Mouse (Mus musculus) heart, embryonic 13.5 days (tissue): Measurements from ENCODE around the gene P2rx3. TPM values are rescaled to one million over a fixed set of nuclear protein-coding genes. Genes with fewer than 3 reads are reported as not detected.

Experiments
- ATAC-seq: fragments of 200-750 bp; cut with Nextera tagmentation; 2 replicates; pipeline ENCODE4 v1.8.0; 2017; ENCODE audit warnings: moderate TSS enrichment; ENCODE audit not compliant: insufficient number of reproducible peaks, low FRiP score, low TSS enrichment; ENCODE audit errors: extremely low read depth
- H3K27ac ChIP-seq: fragments of 300-500 bp; sonication (generic); replicated peaks from 2 replicates; pipeline ENCODE4 v1.5.1; 2015; ENCODE audit warnings: moderate library complexity, mild to moderate bottlenecking, inconsistent platforms
- H3K27me3 ChIP-seq: fragments of 300-500 bp; sonication (generic); replicated peaks from 2 replicates; pipeline ENCODE4 v1.6.1; 2015; ENCODE audit warnings: mild to moderate bottlenecking, inconsistent platforms
- H3K36me3 ChIP-seq: fragments of 300-500 bp; sonication (generic); 2 replicates; pipeline ENCODE4 v1.6.1; 2015; ENCODE audit warnings: mild to moderate bottlenecking, inconsistent platforms
- H3K4me1 ChIP-seq: fragments of 300-500 bp; sonication (generic); 2 replicates; pipeline ENCODE4 v1.6.1; 2015; ENCODE audit warnings: inconsistent platforms
- H3K4me2 ChIP-seq: fragments of 300-500 bp; sonication (generic); 2 replicates; pipeline ENCODE4 v1.6.1; 2015; ENCODE audit warnings: inconsistent platforms, mild to moderate bottlenecking, moderate library complexity
- H3K4me3 ChIP-seq: fragments of 300-500 bp; sonication (generic); 2 replicates; pipeline ENCODE4 v1.5.1; 2015; ENCODE audit warnings: moderate library complexity, mild to moderate bottlenecking, inconsistent platforms
- H3K9ac ChIP-seq: fragments of 300-500 bp; sonication (generic); 2 replicates; pipeline ENCODE4 v1.6.1; 2015; ENCODE audit warnings: inconsistent platforms, mild to moderate bottlenecking, moderate library complexity
- H3K9me3 ChIP-seq: fragments of 300-500 bp; sonication (generic); 2 replicates; pipeline ENCODE4 v1.6.1; 2016; ENCODE audit warnings: inconsistent platforms
- WGBS: fragments of 180-500 bp; shearing (Covaris S2); methylation state at CpG from one replicate; pipeline ENCODE4 v1.1.7; 2015; ENCODE audit warnings: mixed read lengths; 5-methylcytosine and 5-hydroxymethylcytosine counted together
- polyA plus RNA-seq: library from polyadenylated mRNA; unstranded; fragments of >200 nt; fragmentation: Nextera tagmentation; extraction: Ambion mirVana; gene quantifications from 2 replicates; pipeline ENCODE4 v1.2.1, GENCODE M21; 2015

The P2rx3 gene
- polyA plus RNA-seq, 1 experiment from 2014 or later, result 0.31 TPM

DNA sequence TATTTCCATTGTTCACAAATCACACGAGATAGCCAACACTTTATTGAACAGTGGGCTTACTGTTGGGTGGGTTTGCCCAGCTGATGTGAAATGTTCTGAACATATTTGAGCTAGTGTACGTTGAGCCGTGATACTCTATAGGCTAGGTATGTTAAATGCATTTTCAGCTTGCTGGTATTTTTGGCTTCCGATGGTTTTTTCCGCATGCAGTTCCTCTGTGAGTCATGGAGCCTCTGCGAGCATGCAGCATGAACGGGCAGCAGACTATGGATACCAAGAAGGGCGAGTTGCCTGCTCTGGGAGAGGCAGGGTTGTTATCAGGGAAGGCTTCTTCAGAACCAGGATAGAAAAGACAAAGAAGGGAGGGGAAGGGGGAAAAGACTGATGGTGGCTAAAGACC, 86.2 kb downstream of the P2rx3 start:
- Histone ChIP-seq H3K4me3 (no peak overlapping the region), H3K9me3 (no peaks in the 10 kb centered on the region), H3K36me3 (peaks cover 94% of the 10 kb centered on the region), H3K4me1 (no peaks in the 10 kb centered on the region), H3K9ac (no peak overlapping the region), H3K27ac (no peak overlapping the region), H3K4me2 (no peak overlapping the region), H3K27me3 (no peaks in the 10 kb centered on the region)
- no peak for ATAC-seq
- 72% methylated on average over 8 of the region's 8 CpGs for WGBS

DNA sequence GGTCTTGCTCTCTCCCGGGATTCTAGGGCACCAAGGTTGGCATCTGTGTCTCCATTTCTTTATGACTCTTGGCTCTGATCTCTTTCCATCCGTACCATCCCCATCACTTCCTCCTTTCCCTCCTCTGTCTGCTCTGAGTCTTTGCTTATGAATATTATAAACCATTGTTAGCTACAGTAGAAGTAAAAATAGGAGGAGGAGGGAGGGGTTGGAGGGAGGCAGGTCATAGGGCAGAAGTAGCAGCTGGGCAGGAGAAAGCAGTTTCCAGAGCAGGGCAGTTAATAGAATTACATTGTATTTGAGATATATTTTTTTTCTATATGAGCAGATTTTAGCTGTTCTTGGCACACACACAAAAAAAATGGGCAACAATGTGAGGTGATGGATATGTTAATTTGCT, 88.5 kb downstream of the P2rx3 start:
- Histone ChIP-seq H3K27me3 (no peaks in the 10 kb centered on the region), H3K4me3 (no peak overlapping the region), H3K4me1 (no peaks in the 10 kb centered on the region), H3K9ac (no peak overlapping the region), H3K4me2 (no peak overlapping the region), H3K36me3 (peaks cover 97% of the 10 kb centered on the region), H3K9me3 (no peaks in the 10 kb centered on the region), H3K27ac (no peak overlapping the region)
- ATAC-seq, result no peak
- 80% methylated on average over 2 of the region's 2 CpGs for WGBS

Other genes starting within 250 kb of the P2rx3 start
- gene Ube2l6, start 238.6 kb downstream of the P2rx3 start, polyA plus RNA-seq, result 92.5 and 114 TPM in 2 replicates
- gene Smtnl1, start 214.8 kb downstream of the P2rx3 start, polyA plus RNA-seq, result 0.24 and 0.27 TPM in 2 replicates
- gene Timm10, start 210.5 kb downstream of the P2rx3 start, polyA plus RNA-seq, result 72.3 and 89.1 TPM in 2 replicates
- 16.1 and 17.1 TPM in 2 replicates for gene Slc43a1, start 198.6 kb downstream of the P2rx3 start, polyA plus RNA-seq
- 0.72 and 0.99 TPM in 2 replicates for gene Rtn4rl2, start 150.8 kb downstream of the P2rx3 start, polyA plus RNA-seq
- gene Slc43a3, start 100.9 kb downstream of the P2rx3 start, polyA plus RNA-seq, result 36.2 and 37.0 TPM in 2 replicates
- gene Prg2, start 57.0 kb downstream of the P2rx3 start, polyA plus RNA-seq, result 0.79 and 1.2 TPM in 2 replicates
- gene Prg3, start 49.2 kb downstream of the P2rx3 start, polyA plus RNA-seq, result 0.16 and 0.20 TPM in 2 replicates
- gene Ssrp1, start 228 bp downstream of the P2rx3 start, polyA plus RNA-seq, result 139 and 152 TPM in 2 replicates
- 17.4 and 21.5 TPM in 2 replicates for gene Tnks1bp1, start 10.6 kb upstream of the P2rx3 start, polyA plus RNA-seq
- gene Aplnr, start 98.8 kb upstream of the P2rx3 start, polyA plus RNA-seq, result 22.3 and 27.8 TPM in 2 replicates
- gene Lrrc55, start 159.7 kb upstream of the P2rx3 start, polyA plus RNA-seq, result 0.32 and 0.35 TPM in 2 replicates